Mouse (Mus musculus) limb, embryonic 14.5 days (tissue): ENCODE measurements at regions not wholly inside any gene's neighbourhood (a gene's known extent, or its start where the extent isn't known, plus 50 kb on each side); places are given as distances from the start of the nearest gene placed in this dataset.

Experiments used
- ATAC-seq: fragments of 200-750 bp; cut with Nextera tagmentation; 2 replicates; pipeline ENCODE4 v1.8.0; 2017; ENCODE audit warnings: low read depth, moderate number of reproducible peaks, moderate TSS enrichment; ENCODE audit not compliant: low FRiP score
- DNase-seq: peaks from one replicate; pipeline ENCODE4 v3.0.0-alpha.2; 2015; ENCODE audit warnings: low spot score
- H3K27ac ChIP-seq: fragments of 300-500 bp; sonication (generic); replicated peaks from 2 replicates; pipeline ENCODE4 v1.5.1; 2014; ENCODE audit warnings: low read depth, mild to moderate bottlenecking, low read length, moderate library complexity, mixed read lengths
- H3K27me3 ChIP-seq: fragments of 300-500 bp; sonication (generic); 2 replicates; pipeline ENCODE4 v1.6.1; 2014; ENCODE audit warnings: low read length, mixed read lengths; ENCODE audit not compliant: control insufficient read depth, insufficient read depth
- H3K36me3 ChIP-seq: fragments of 300-500 bp; sonication (generic); 2 replicates; pipeline ENCODE4 v1.6.1; 2014; ENCODE audit warnings: mild to moderate bottlenecking, low read length, moderate library complexity, mixed read lengths; ENCODE audit not compliant: control insufficient read depth, insufficient read depth
- H3K4me1 ChIP-seq: fragments of 300-500 bp; sonication (generic); 2 replicates; pipeline ENCODE4 v1.6.1; 2014; ENCODE audit warnings: antibody characterized with exemption, low read length, mixed read lengths; ENCODE audit not compliant: control insufficient read depth, insufficient read depth
- H3K4me2 ChIP-seq: fragments of 300-500 bp; sonication (generic); replicated peaks from 2 replicates; pipeline ENCODE4 v1.6.1; 2014; ENCODE audit warnings: low read depth, mild to moderate bottlenecking, low read length, moderate library complexity; ENCODE audit not compliant: severe bottlenecking
- H3K4me3 ChIP-seq: fragments of 300-500 bp; sonication (generic); replicated peaks from 2 replicates; pipeline ENCODE4 v1.5.1; 2014; ENCODE audit warnings: low read length
- H3K9ac ChIP-seq: fragments of 300-500 bp; sonication (generic); 2 replicates; pipeline ENCODE4 v1.6.1; 2014; ENCODE audit warnings: mild to moderate bottlenecking, low read depth, low read length, moderate library complexity; ENCODE audit not compliant: severe bottlenecking
- H3K9me3 ChIP-seq: fragments of 300-500 bp; sonication (generic); 2 replicates; pipeline ENCODE4 v1.6.1; 2016; ENCODE audit warnings: low read length; ENCODE audit not compliant: control insufficient read depth
- POLR2A ChIP-seq: fragments of 200-500 bp; IDR thresholded peaks from 2 replicates; pipeline ENCODE4 v1.8.0; 2012; ENCODE audit warnings: inconsistent platforms, mild to moderate bottlenecking, moderate library complexity, borderline replicate concordance; ENCODE audit not compliant: insufficient read depth, insufficient read length; ENCODE audit errors: extremely low read depth
- WGBS: fragments of 180-500 bp; shearing (Covaris S2); extraction: QIAGEN DNeasy Blood & Tissue Kit; methylation state at CpG from one replicate; pipeline ENCODE4 v1.1.7; 2014; 5-methylcytosine and 5-hydroxymethylcytosine counted together

DNA sequence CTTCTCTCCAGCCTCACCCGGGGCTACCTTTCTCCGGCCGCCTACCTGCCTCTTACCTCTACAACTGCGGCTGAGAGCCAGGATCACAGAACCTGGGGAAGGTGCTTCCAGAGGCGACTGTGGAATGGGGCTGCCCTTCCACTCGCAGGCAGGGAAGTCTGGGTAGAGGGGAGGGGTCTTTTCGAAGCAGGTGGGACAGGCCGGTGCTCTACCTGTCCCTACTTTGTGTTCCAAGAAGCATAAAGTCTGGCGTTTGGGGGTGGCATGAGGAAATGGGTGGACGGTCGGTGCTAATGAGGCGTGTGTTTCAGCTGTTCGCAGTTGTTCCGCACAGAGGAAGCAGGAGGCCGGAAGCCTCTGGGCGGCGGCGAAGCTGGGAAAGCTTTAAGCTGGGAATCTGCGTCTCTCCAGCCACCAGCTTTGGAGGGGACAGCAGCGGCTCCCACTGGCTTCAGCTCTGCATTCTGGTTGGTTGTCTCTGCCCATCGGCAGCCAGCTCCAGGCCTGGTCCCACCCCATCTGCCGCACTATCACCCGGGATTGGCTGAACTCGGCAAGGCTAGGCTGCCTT lies 68.8 kb upstream of the Slc35c1 start:
- Histone ChIP-seq H3K4me3 (peak overlapping the region; percentile 45), H3K27ac (no peak overlapping the region), H3K9ac (peak overlapping the region; percentile 64), H3K27me3 (no peaks in the 10 kb centered on the region), H3K36me3 (no peaks in the 10 kb centered on the region), H3K9me3 (no peaks in the 10 kb centered on the region), H3K4me1 (peaks cover 6% of the 10 kb centered on the region; the same call in 1 of the 2 replicates), H3K4me2 (peak overlapping the region; percentile 83)
- peak; percentile 76; the same call in 1 of the 2 replicates for TF ChIP-seq POLR2A
- ATAC-seq, result peak; percentile 97
- peak; percentile 84 for DNase-seq
- 6% methylated on average over 24 of the region's 24 CpGs for WGBS

DNA sequence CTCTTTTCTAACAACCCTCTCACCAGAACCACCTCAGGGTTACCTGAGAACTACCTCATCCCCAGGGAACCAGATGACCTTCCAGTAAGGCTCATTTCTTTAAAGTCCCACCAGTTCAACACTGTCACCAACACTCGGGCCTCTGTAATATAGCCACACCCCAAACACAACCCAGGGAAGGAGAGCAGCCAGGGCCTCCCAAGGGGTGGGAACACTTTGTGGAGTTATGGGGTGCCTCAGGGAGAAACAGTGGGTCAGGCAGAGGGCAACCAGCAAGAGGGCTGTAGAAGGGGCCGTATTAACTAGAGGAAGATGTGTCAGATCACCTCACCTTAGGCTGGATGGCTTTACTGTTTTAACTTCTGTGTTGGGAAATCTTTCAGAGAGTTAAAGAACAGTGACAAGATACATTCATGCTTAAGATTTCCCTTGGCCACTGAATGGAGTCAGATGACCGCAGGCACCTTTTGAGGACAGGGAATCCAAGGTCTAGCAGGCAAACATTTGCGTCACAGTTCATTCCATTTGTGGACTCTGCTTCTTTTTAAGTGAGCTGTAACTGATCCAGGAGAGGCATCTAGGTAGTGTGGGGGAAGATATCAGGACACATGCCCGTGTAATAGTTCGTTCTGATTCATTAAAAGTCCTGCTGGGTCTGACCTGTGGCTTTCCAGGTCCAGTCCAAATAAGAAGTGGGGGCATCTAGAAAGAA lies 67.9 kb upstream of the Slc35c1 start:
- Histone ChIP-seq H3K36me3 (no peaks in the 10 kb centered on the region), H3K9me3 (no peaks in the 10 kb centered on the region), H3K4me1 (peaks cover 6% of the 10 kb centered on the region; the same call in 1 of the 2 replicates), H3K27ac (no peak overlapping the region), H3K27me3 (no peaks in the 10 kb centered on the region), H3K9ac (no peak overlapping the region), H3K4me2 (0 out of 2 replicates have a peak overlapping the region, but pooled peaks have one; percentile 83), H3K4me3 (peak overlapping the region; percentile 45; the same call in 1 of the 2 replicates)
- WGBS, result 72% methylated on average over 6 of the region's 6 CpGs
- TF ChIP-seq POLR2A, result no peak
- DNase-seq (no peak), ATAC-seq (no peak)

- Histone ChIP-seq H3K9me3 (no peaks in the 10 kb centered on the region), H3K4me3 (no peak overlapping the region), H3K9ac (no peak overlapping the region), H3K4me1 (peaks cover 6% of the 10 kb centered on the region; the same call in 1 of the 2 replicates), H3K4me2 (no peak overlapping the region), H3K27me3 (no peaks in the 10 kb centered on the region), H3K36me3 (no peaks in the 10 kb centered on the region), H3K27ac (no peak overlapping the region)
- 76% methylated on average over 5 of the region's 5 CpGs for WGBS
- no peak for TF ChIP-seq POLR2A
- ATAC-seq (no peak), DNase-seq (no peak)
These were observed 66.5 kb upstream of the Slc35c1 start for GRCm38 (mm10) chr2:92526676-92527395.

DNA sequence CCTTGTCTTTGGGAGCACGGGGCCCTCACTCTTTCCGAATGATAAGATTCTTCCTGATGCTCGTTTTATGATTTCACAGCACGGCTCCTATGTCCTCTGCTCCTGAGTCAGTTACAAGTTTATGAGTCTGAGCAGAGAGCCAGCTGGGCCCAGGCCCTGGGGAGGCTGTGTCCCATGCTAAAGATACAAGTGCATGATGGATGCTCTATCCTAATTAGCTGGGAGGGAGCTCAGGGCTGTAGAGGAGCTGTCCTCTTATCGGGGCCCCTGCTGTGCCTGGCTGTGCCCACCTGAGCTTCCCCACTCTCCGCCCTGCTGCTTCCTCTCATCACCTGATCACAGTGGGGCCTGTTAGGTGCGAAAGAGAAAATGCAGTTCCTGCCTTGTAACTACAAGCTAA lies 65.3 kb upstream of the Slc35c1 start:
- Histone ChIP-seq H3K27ac (no peak overlapping the region), H3K9me3 (no peaks in the 10 kb centered on the region), H3K4me3 (no peak overlapping the region), H3K36me3 (no peaks in the 10 kb centered on the region), H3K4me2 (no peak overlapping the region), H3K9ac (no peak overlapping the region), H3K4me1 (peaks cover 6% of the 10 kb centered on the region; the same call in 1 of the 2 replicates), H3K27me3 (no peaks in the 10 kb centered on the region)
- WGBS, result 58% methylated on average over 7 of the region's 7 CpGs
- ATAC-seq (no peak), DNase-seq (no peak)
- TF ChIP-seq POLR2A, result no peak

- DNase-seq (no peak), ATAC-seq (no peak)
- WGBS, result 82% methylated on average over 10 of the region's 10 CpGs
- H3K9ac ChIP-seq, result no peak overlapping the region
- no peak for TF ChIP-seq POLR2A
- H3K27me3 ChIP-seq, result no peaks in the 10 kb centered on the region
- H3K4me3 ChIP-seq, result no peak overlapping the region
- H3K27ac ChIP-seq, result no peak overlapping the region
- H3K36me3 ChIP-seq, result no peaks in the 10 kb centered on the region
- no peak overlapping the region for H3K4me2 ChIP-seq
- no peaks in the 10 kb centered on the region for H3K9me3 ChIP-seq
- H3K4me1 ChIP-seq, result peaks cover 6% of the 10 kb centered on the region; the same call in 1 of the 2 replicates
These were observed 64.8 kb upstream of the Slc35c1 start for GRCm38 (mm10) chr2:92525062-92525623.
